Mouse (Mus musculus) limb, embryonic 11.5 days (tissue): ENCODE results near the gene Dip2b. TPM values are rescaled to one million over a fixed set of nuclear protein-coding genes. Genes with fewer than 3 reads are reported as not detected.

Experiments
- ATAC-seq: fragments of 200-750 bp; cut with Nextera tagmentation; 2 replicates; pipeline ENCODE4 v1.8.0; 2017; ENCODE audit warnings: low read depth; ENCODE audit not compliant: insufficient number of reproducible peaks, low FRiP score, low TSS enrichment
- DNase-seq: peaks from one replicate; pipeline ENCODE4 v3.0.0-alpha.2; 2015; ENCODE audit warnings: low spot score
- H3K27ac ChIP-seq: fragments of 300-500 bp; sonication (generic); replicated peaks from 2 replicates; pipeline ENCODE4 v1.5.1; 2014; ENCODE audit warnings: low read depth, mild to moderate bottlenecking, low read length
- H3K27me3 ChIP-seq: fragments of 300-500 bp; sonication (generic); 2 replicates; pipeline ENCODE4 v1.6.1; 2014; ENCODE audit warnings: mild to moderate bottlenecking, low read length, mixed read lengths; ENCODE audit not compliant: control insufficient read depth, insufficient read depth
- H3K36me3 ChIP-seq: fragments of 300-500 bp; sonication (generic); 2 replicates; pipeline ENCODE4 v1.6.1; 2014; ENCODE audit warnings: mild to moderate bottlenecking, low read length, moderate library complexity, mixed read lengths; ENCODE audit not compliant: control insufficient read depth, insufficient read depth
- H3K4me1 ChIP-seq: fragments of 300-500 bp; sonication (generic); 2 replicates; pipeline ENCODE4 v1.6.1; 2014; ENCODE audit warnings: low read length, mixed read lengths; ENCODE audit not compliant: control insufficient read depth, insufficient read depth
- H3K4me2 ChIP-seq: fragments of 300-500 bp; sonication (generic); 2 replicates; pipeline ENCODE4 v1.6.1; 2014; ENCODE audit warnings: low read depth, mild to moderate bottlenecking, moderate library complexity; ENCODE audit not compliant: severe bottlenecking
- H3K4me3 ChIP-seq: fragments of 300-500 bp; sonication (generic); 2 replicates; pipeline ENCODE4 v1.5.1; 2014; ENCODE audit warnings: low read depth, low read length
- H3K9ac ChIP-seq: fragments of 300-500 bp; sonication (generic); 2 replicates; pipeline ENCODE4 v1.6.1; 2014; ENCODE audit warnings: mild to moderate bottlenecking, low read length
- H3K9me3 ChIP-seq: fragments of 300-500 bp; sonication (generic); 2 replicates; pipeline ENCODE4 v1.6.1; 2016; ENCODE audit warnings: low read length; ENCODE audit not compliant: control insufficient read depth
- WGBS: fragments of 180-500 bp; shearing (Covaris S2); extraction: QIAGEN DNeasy Blood & Tissue Kit; methylation state at CpG from one replicate; pipeline ENCODE4 v1.1.7; 2014; 5-methylcytosine and 5-hydroxymethylcytosine counted together
- polyA plus RNA-seq: library from polyadenylated mRNA; unstranded; fragments of >200 nt; fragmentation: Nextera tagmentation; extraction: Ambion mirVana; gene quantifications from 2 replicates; pipeline ENCODE4 v1.2.1, GENCODE M21; 2014

Dip2b gene
- 18.5 and 20.3 TPM in 2 replicates for polyA plus RNA-seq

DNA sequence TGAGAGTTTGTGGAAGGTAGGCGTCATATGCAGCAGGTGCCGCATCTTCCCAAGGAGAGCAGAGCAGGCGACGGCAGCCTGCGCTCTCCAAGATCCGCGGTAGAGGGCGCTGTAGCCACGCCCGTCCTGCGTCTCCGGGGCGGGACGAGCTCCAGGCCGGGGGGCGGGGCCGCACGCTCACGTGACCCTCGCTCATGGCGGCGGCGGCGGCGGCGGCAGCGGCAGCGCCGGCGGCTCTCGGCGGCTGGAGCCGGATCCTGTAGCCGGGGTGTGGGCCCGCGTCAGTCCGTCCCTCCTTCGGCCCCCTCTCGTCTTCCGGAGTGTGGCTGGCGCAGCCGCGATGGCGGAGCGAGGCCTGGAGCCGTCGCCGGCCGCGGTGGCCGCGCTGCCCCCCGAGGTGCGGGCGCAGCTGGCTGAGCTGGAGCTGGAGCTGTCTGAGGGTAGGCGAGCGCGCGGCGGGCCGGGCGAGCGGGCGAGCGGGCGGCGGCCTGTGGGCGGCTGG is at the start of gene Dip2b:
Dip2b (plus strand) TSS at position 195 of the 502 bp plus-strand sequence.
- Histone ChIP-seq H3K4me1 (peaks cover 5% of the 10 kb centered on the region; the same call in 1 of the 2 replicates), H3K27ac (peak within 1 kb of the TSS; percentile 89), H3K9ac (peak within 1 kb of the TSS; percentile 98), H3K27me3 (no peaks in the 10 kb centered on the region), H3K4me3 (peak within 1 kb of the TSS; percentile 91), H3K36me3 (no peaks in the 10 kb centered on the region), H3K4me2 (peak within 1 kb of the TSS; percentile 74), H3K9me3 (no peaks in the 10 kb centered on the region)
- ATAC-seq (peak; percentile 85), DNase-seq (peak; percentile 98)
- under 1% methylated on average over 61 of the region's 68 CpGs for WGBS

DNA sequence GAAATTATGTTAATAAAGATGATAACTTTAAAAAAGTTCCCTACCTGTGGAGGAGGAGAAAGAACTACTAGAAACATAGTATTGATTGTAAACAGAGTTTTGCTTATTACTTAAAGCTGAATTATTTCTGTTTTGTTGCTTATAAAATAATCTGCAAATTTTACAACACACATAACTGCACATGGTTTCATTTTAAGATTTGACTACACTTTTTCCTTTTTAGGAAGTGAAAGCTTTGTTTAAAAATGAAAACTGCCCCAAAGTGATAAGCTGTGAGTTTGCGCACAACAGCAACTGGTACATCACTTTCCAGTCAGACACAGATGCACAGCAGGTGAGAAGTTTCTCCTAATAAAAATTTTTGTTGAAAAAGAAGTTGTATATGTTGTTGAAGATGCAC is 45.4 kb upstream of the Dip2b start:
- Histone ChIP-seq H3K27me3 (no peaks in the 10 kb centered on the region), H3K9me3 (no peaks in the 10 kb centered on the region), H3K4me2 (no peak overlapping the region), H3K27ac (no peak overlapping the region), H3K36me3 (peaks cover 2% of the 10 kb centered on the region; the same call in 1 of the 2 replicates), H3K4me3 (no peak overlapping the region), H3K4me1 (no peaks in the 10 kb centered on the region), H3K9ac (no peak overlapping the region)
- ATAC-seq (no peak), DNase-seq (no peak)
- WGBS = 95% methylated on average over 1 of the region's 1 CpGs

- H3K4me1 ChIP-seq = no peaks in the 10 kb centered on the region
- H3K36me3 ChIP-seq = peaks cover 5% of the 10 kb centered on the region; the same call in 1 of the 2 replicates
- no peak overlapping the region for H3K27ac ChIP-seq
- H3K4me3 ChIP-seq = no peak overlapping the region
- DNase-seq (no peak), ATAC-seq (no peak)
- no peak overlapping the region for H3K9ac ChIP-seq
- 95% methylated on average over 6 of the region's 6 CpGs for WGBS
- H3K4me2 ChIP-seq = no peak overlapping the region
- H3K27me3 ChIP-seq = no peaks in the 10 kb centered on the region
- H3K9me3 ChIP-seq = no peaks in the 10 kb centered on the region
These were observed 41.2 kb upstream of the Dip2b start for GRCm38 (mm10) chr15:99997114-99997804.

GRCm38 (mm10) chr15:99999390-99999789 is 39.1 kb upstream of the Dip2b start:
- ATAC-seq (no peak), DNase-seq (no peak)
- H3K27me3 ChIP-seq = no peaks in the 10 kb centered on the region
- H3K4me1 ChIP-seq = no peaks in the 10 kb centered on the region
- no peak overlapping the region for H3K4me2 ChIP-seq
- H3K36me3 ChIP-seq = peaks cover 7% of the 10 kb centered on the region; the same call in 1 of the 2 replicates
- no peak overlapping the region for H3K27ac ChIP-seq
- H3K9me3 ChIP-seq = no peaks in the 10 kb centered on the region
- no peak overlapping the region for H3K9ac ChIP-seq
- 100% methylated on average over 1 of the region's 1 CpGs for WGBS
- no peak overlapping the region for H3K4me3 ChIP-seq

DNA sequence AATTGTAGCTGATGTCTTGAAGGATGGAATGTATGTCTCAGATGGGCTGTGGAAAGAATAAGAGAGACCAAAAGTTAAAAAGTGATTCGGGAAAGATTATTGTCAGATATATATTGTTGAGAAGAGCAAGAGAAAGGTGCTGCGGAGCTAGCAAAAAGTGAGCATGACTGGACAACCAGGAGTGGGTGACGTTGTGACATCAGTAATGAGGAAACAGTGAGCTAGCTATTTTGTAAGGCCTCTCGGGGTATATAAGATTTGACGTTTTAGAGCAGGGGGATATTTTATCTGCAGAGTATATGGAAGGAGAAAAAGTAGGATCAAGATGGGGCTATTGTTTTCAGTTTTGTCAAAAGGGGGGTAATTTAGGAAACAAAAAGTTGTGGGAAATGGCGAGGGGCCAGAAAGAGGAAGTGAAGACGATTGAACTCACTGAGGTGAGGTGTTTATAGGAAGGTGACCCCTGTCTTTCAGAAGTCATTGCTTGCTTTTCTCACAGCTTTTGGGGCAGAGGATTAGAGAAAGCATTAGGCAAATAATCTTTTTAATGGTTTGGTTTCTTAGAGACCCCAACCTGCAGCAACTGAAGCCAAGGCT is 33.7 kb upstream of the Dip2b start:
- WGBS = 89% methylated on average over 7 of the region's 7 CpGs
- H3K4me2 ChIP-seq = no peak overlapping the region
- H3K36me3 ChIP-seq = peaks cover 13% of the 10 kb centered on the region

GRCm38 (mm10) chr15:100006180-100006579 is 32.3 kb upstream of the Dip2b start:
- Histone ChIP-seq H3K36me3 (peaks cover 15% of the 10 kb centered on the region), H3K9me3 (no peaks in the 10 kb centered on the region), H3K9ac (no peak overlapping the region), H3K4me2 (no peak overlapping the region), H3K4me1 (no peaks in the 10 kb centered on the region), H3K27ac (no peak overlapping the region), H3K27me3 (no peaks in the 10 kb centered on the region), H3K4me3 (no peak overlapping the region)
- ATAC-seq = no peak
- DNase-seq = no peak

More for the DNA sequence above, 33.7 kb upstream of the Dip2b start:
- no peaks in the 10 kb centered on the region for H3K9me3 ChIP-seq
- no peak overlapping the region for H3K27ac ChIP-seq
- H3K27me3 ChIP-seq = no peaks in the 10 kb centered on the region
- H3K4me1 ChIP-seq = no peaks in the 10 kb centered on the region
- ATAC-seq (no peak), DNase-seq (no peak)
- H3K4me3 ChIP-seq = no peak overlapping the region
- no peak overlapping the region for H3K9ac ChIP-seq

DNA sequence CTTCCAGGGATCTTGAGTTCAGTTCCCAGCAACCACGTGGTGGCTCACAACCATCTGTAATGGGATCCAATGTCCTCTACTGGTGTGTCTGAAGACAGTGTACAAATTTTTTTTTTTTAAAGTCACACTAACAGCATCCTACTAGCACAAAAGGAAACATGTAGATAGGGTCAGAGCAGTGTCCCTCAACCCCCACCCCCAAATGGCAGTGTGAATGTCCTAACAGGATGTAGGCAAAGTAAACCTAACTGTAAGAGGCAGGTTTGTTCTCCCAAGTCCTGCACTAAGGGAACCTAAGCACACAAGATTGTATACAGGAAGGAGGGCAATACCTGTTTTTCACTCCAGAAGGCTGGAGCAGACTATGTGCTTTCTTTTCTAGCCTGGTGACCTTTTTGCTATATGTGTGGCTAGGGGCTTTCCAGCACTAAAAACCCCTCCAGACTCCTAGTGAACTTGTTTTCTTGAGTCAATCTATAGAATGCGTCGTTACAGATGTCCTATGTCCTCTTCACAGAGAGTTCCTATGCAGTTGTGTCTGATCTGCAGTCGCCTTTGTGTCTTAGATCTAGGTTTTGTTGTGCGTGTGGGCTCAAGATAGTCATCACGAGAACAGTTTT is 20.1 kb upstream of the Dip2b start:
- Histone ChIP-seq H3K4me1 (no peaks in the 10 kb centered on the region), H3K9me3 (no peaks in the 10 kb centered on the region), H3K27me3 (no peaks in the 10 kb centered on the region), H3K36me3 (no peaks in the 10 kb centered on the region), H3K4me3 (no peak overlapping the region), H3K4me2 (no peak overlapping the region), H3K27ac (no peak overlapping the region), H3K9ac (no peak overlapping the region)
- 88% methylated on average over 6 of the region's 6 CpGs for whole genome bisulfite sequencing
- DNase-seq = no peak
- no peak for ATAC-seq

- 88% methylated on average over 1 of the region's 1 CpGs for WGBS
These were observed 17.3 kb upstream of the Dip2b start for GRCm38 (mm10) chr15:100021175-100021574.

More at GRCm38 (mm10) chr15:100021175-100021574, 17.3 kb upstream of the Dip2b start:
- Histone ChIP-seq H3K27me3 (no peaks in the 10 kb centered on the region), H3K9ac (no peak overlapping the region), H3K4me1 (no peaks in the 10 kb centered on the region), H3K4me3 (no peak overlapping the region), H3K4me2 (no peak overlapping the region), H3K27ac (no peak overlapping the region), H3K36me3 (no peaks in the 10 kb centered on the region), H3K9me3 (no peaks in the 10 kb centered on the region)
- ATAC-seq (no peak), DNase-seq (no peak)
